Mouse (Mus musculus): ENCODE results near the gene Fggy. TPM values are rescaled to one million over a fixed set of nuclear protein-coding genes. Genes with fewer than 3 reads are reported as not detected.

Gene Fggy
- polyA plus RNA-seq, 2 experiments, result 14.9 to 19.3 TPM

DNA sequence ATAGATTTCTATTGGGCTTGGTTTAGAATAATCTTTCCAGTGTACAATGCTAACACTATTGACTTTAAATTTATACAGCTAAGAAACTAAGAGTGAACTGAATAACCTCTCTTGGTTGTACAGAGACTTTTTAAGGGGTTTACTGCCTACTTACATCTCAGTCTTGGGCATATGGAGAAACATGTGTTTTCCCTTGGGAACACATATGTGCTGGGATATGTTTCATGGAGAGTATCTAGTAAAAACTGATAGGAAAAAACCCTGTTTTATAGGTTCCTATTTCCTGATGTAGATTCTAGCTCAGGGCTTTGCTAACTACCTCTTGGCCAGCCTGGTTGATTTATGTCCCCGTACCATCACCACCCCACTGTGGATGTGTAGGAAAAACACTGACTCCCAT is 155.5 kb downstream of the Fggy start:
- Histone ChIP-seq H3K36me3 (replicated peaks; ENCODE audit: control insufficient read depth, insufficient read depth, low read depth) (no peaks in the 10 kb centered on the region), H3K4me3 (ENCODE audit: insufficient read depth in 1 of 2, low read depth in 2 of 2, low read length in 2 of 2) (no peak overlapping the region), H3K27me3 (ENCODE audit: control insufficient read depth, insufficient read depth, low read length) (no peaks in the 10 kb centered on the region), H3K9ac (replicated peaks) (no peak overlapping the region), H3K4me2 (ENCODE audit: low read depth) (no peak overlapping the region), H3K9me3 (ENCODE audit: control insufficient read depth, low read length) (no peaks in the 10 kb centered on the region), H3K4me1 (replicated peaks; ENCODE audit: control insufficient read depth in 2 of 2, insufficient read depth in 2 of 2, low read length in 1 of 2) (no peaks in the 10 kb centered on the region), H3K27ac (no peak overlapping the region)
- TF ChIP-seq CTCF (IDR thresholded peaks at IDR 0.05; ENCODE audit: low read depth) (no peak), EP300 (IDR thresholded peaks at IDR 0.05; ENCODE audit: low read depth) (no peak)
- 59% methylated on average over 1 of the region's 1 CpGs for WGBS (ENCODE audit: insufficient replicate concordance)
- DNase-seq (ENCODE audit: low read depth in 3 of 3, low spot score in 3 of 3) (no peak), ATAC-seq (ENCODE audit: insufficient read depth) (no peak)

DNA sequence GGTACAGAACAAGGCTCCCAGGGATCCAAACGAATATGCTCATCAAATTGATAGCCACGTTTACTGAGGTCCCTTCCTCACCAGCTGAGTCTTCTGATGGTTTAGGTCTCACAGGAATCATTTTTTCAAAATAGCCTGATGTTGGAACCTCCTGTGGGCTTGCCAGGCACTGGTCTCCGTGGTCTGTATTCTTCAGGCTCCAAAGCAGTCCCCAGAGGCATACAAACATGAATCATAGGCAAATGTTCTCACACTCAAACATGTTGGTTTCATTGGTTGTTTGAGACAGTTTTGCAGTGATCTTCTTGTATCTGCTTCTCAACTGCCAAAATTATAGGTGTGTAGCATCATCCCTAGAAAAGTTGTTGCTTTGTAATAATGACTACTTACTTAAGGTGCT is 156.0 kb downstream of the Fggy start:
- no peaks in the 10 kb centered on the region for H3K36me3 ChIP-seq (replicated peaks; ENCODE audit: control insufficient read depth, insufficient read depth, low read depth)
- no peak overlapping the region for H3K27ac ChIP-seq
- no peak for DNase-seq (ENCODE audit: low read depth in 3 of 3, low spot score in 3 of 3)
- no peaks in the 10 kb centered on the region for H3K9me3 ChIP-seq (ENCODE audit: control insufficient read depth, low read length)
- H3K4me2 ChIP-seq (ENCODE audit: low read depth), result no peak overlapping the region
- H3K4me1 ChIP-seq (replicated peaks; ENCODE audit: control insufficient read depth in 2 of 2, insufficient read depth in 2 of 2, low read length in 1 of 2), result no peaks in the 10 kb centered on the region
- no peak overlapping the region for H3K4me3 ChIP-seq (ENCODE audit: insufficient read depth in 1 of 2, low read depth in 2 of 2, low read length in 2 of 2)
- H3K27me3 ChIP-seq (ENCODE audit: control insufficient read depth, insufficient read depth, low read length), result no peaks in the 10 kb centered on the region
- no peak for ATAC-seq (ENCODE audit: insufficient read depth)
- 45% methylated on average over 3 of the region's 3 CpGs for WGBS (ENCODE audit: insufficient replicate concordance)
- H3K9ac ChIP-seq (replicated peaks), result no peak overlapping the region
- TF ChIP-seq CTCF (IDR thresholded peaks at IDR 0.05; ENCODE audit: low read depth) (no peak), EP300 (IDR thresholded peaks at IDR 0.05; ENCODE audit: low read depth) (no peak)

DNA sequence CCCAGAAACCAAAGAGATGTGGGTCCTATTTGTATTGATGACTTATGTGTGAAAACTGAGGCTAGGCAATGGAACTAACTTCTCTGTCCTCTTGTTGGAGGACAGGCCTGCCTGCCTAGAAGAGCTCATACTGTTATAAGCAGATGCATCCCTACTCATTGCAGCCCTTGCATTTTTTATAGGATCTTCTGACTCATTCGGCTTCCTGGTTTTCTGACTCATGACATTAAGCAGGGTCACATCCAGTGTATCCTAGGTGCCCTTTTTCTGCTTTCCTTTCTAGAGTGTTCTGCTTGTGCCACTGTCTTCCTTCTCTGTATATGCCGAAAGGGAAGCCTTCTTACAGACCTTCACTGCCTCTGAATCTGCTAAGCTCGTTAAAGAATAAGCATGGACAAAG is 158.8 kb downstream of the Fggy start:
- H3K4me1 ChIP-seq (replicated peaks; ENCODE audit: control insufficient read depth in 2 of 2, insufficient read depth in 2 of 2, low read length in 1 of 2), result no peaks in the 10 kb centered on the region
- no peak for DNase-seq (ENCODE audit: low read depth in 3 of 3, low spot score in 3 of 3)
- H3K9me3 ChIP-seq (ENCODE audit: control insufficient read depth, low read length), result no peaks in the 10 kb centered on the region
- 56% methylated on average over 3 of the region's 3 CpGs for WGBS (ENCODE audit: insufficient replicate concordance)
- no peaks in the 10 kb centered on the region for H3K36me3 ChIP-seq (replicated peaks; ENCODE audit: control insufficient read depth, insufficient read depth, low read depth)
- no peak for ATAC-seq (ENCODE audit: insufficient read depth)
- no peak overlapping the region for H3K4me2 ChIP-seq (ENCODE audit: low read depth)
- TF ChIP-seq EP300 (IDR thresholded peaks at IDR 0.05; ENCODE audit: low read depth) (no peak), CTCF (IDR thresholded peaks at IDR 0.05; ENCODE audit: low read depth) (no peak)
- no peak overlapping the region for H3K27ac ChIP-seq
- H3K4me3 ChIP-seq (ENCODE audit: insufficient read depth in 1 of 2, low read depth in 2 of 2, low read length in 2 of 2), result no peak overlapping the region
- H3K9ac ChIP-seq (replicated peaks), result no peak overlapping the region
- H3K27me3 ChIP-seq (ENCODE audit: control insufficient read depth, insufficient read depth, low read length), result no peaks in the 10 kb centered on the region

DNA sequence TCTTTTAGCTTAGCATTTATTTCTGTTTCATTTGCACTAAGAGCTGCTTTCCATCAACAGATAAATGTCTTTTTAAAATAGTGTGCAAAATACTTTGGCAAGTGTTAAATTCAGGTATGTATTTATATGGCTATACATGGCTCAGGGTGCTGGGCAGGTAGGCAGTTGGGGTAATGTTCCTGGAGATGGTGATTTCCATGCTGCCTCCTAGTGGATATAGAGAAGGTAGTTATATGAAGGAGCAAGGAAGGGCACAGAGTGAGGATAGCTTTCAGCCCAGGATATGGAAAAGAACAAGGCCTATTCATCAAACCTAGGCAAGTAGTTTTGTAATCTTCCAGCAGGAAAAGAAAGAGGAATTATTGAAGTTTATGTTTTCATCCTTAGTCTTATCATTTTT is 166.3 kb downstream of the Fggy start:
- no peaks in the 10 kb centered on the region for H3K36me3 ChIP-seq (replicated peaks; ENCODE audit: control insufficient read depth, insufficient read depth, low read depth)
- no peaks in the 10 kb centered on the region for H3K9me3 ChIP-seq (ENCODE audit: control insufficient read depth, low read length)
- H3K4me3 ChIP-seq (ENCODE audit: insufficient read depth in 1 of 2, low read depth in 2 of 2, low read length in 2 of 2), result no peak overlapping the region
- H3K27ac ChIP-seq, result no peak overlapping the region
- TF ChIP-seq EP300 (IDR thresholded peaks at IDR 0.05; ENCODE audit: low read depth), result no peak
- TF ChIP-seq CTCF (IDR thresholded peaks at IDR 0.05; ENCODE audit: low read depth), result no peak
- no peaks in the 10 kb centered on the region for H3K4me1 ChIP-seq (replicated peaks; ENCODE audit: control insufficient read depth in 2 of 2, insufficient read depth in 2 of 2, low read length in 1 of 2)
- no peak for DNase-seq (ENCODE audit: low read depth in 3 of 3, low spot score in 3 of 3)
- no peak for ATAC-seq (ENCODE audit: insufficient read depth)
- H3K4me2 ChIP-seq (ENCODE audit: low read depth), result no peak overlapping the region
- no peaks in the 10 kb centered on the region for H3K27me3 ChIP-seq (ENCODE audit: control insufficient read depth, insufficient read depth, low read length)
- no peak overlapping the region for H3K9ac ChIP-seq (replicated peaks)

DNA sequence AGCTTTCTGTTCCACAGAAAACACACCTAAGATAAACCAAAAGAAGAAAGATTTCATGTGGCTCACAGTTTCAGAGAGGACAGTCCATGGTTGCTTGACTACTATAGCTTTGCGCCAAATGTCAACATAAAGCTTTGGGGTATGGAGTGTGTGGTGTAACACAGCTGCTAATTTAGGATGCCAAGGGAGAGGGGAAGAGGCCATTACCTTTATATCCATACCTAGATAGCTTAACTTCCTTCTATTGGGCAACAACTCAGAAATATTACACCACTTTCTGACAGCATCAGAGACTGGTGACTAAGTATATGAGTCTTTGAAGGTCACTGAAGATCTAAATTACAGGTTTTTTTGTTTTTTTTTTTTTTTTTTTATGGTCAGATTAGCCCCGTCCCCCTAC is 169.1 kb downstream of the Fggy start:
- ATAC-seq (ENCODE audit: insufficient read depth) (no peak), DNase-seq (ENCODE audit: low read depth in 3 of 3, low spot score in 3 of 3) (no peak)
- H3K27ac ChIP-seq, result no peak overlapping the region
- WGBS (ENCODE audit: insufficient replicate concordance), result 77% methylated on average over 2 of the region's 2 CpGs
- no peaks in the 10 kb centered on the region for H3K27me3 ChIP-seq (ENCODE audit: control insufficient read depth, insufficient read depth, low read length)
- TF ChIP-seq CTCF (IDR thresholded peaks at IDR 0.05; ENCODE audit: low read depth), result no peak
- no peak for TF ChIP-seq EP300 (IDR thresholded peaks at IDR 0.05; ENCODE audit: low read depth)
- H3K4me2 ChIP-seq (ENCODE audit: low read depth), result no peak overlapping the region
- H3K4me1 ChIP-seq (replicated peaks; ENCODE audit: control insufficient read depth in 2 of 2, insufficient read depth in 2 of 2, low read length in 1 of 2), result no peaks in the 10 kb centered on the region
- no peak overlapping the region for H3K4me3 ChIP-seq (ENCODE audit: insufficient read depth in 1 of 2, low read depth in 2 of 2, low read length in 2 of 2)
- no peak overlapping the region for H3K9ac ChIP-seq (replicated peaks)
- no peaks in the 10 kb centered on the region for H3K36me3 ChIP-seq (replicated peaks; ENCODE audit: control insufficient read depth, insufficient read depth, low read depth)
- H3K9me3 ChIP-seq (ENCODE audit: control insufficient read depth, low read length), result no peaks in the 10 kb centered on the region

Data from liver, embryonic 14.5 days (tissue).